Mouse (Mus musculus) olfactory bulb, adult 2 months (tissue): Measurements from ENCODE around the gene Ptpn3. TPM values are rescaled to one million over a fixed set of nuclear protein-coding genes. Genes with fewer than 3 reads are reported as not detected.

Source experiments
- H3K27ac ChIP-seq: fragments of 200-500 bp; 2 replicates; pipeline ENCODE4 v1.5.1; 2012; ENCODE audit warnings: low read depth, low read length; ENCODE audit not compliant: insufficient read depth
- H3K4me1 ChIP-seq: fragments of 200-500 bp; 2 replicates; pipeline ENCODE4 v1.6.1; 2012; ENCODE audit warnings: low read length; ENCODE audit not compliant: control insufficient read depth, insufficient read depth
- H3K4me3 ChIP-seq: fragments of 200-500 bp; 2 replicates; pipeline ENCODE4 v1.5.1; 2012; ENCODE audit warnings: mild to moderate bottlenecking, low read depth, low read length, moderate library complexity; ENCODE audit not compliant: insufficient read depth
- CTCF ChIP-seq: fragments of 200-500 bp; IDR thresholded peaks from 2 replicates; pipeline ENCODE4 v1.5.1; 2012; ENCODE audit warnings: low read depth, mild to moderate bottlenecking, low read length, moderate library complexity; ENCODE audit not compliant: insufficient read depth
- POLR2A ChIP-seq: fragments of 200-500 bp; IDR thresholded peaks from 2 replicates; pipeline ENCODE4 v1.6.1; 2012; ENCODE audit warnings: mild to moderate bottlenecking, low read depth, low read length, moderate library complexity; ENCODE audit not compliant: insufficient read depth
- WGBS: fragments of 180-500 bp; shearing (Covaris S2); methylation state at CpG from one replicate; pipeline ENCODE4 v1.1.7; 2018; 5-methylcytosine and 5-hydroxymethylcytosine counted together
- polyA plus RNA-seq: library from polyadenylated mRNA; stranded (reverse); fragments of >200 nt; gene quantifications from 2 replicates; pipeline ENCODE4 v1.2.4, GENCODE M21; 2012; ENCODE audit warnings: low replicate concordance; ENCODE audit not compliant: missing spikeins, insufficient read depth, insufficient read length

The Ptpn3 gene
- polyA plus RNA-seq, 1 experiment, result not detected

- H3K27ac ChIP-seq, result no peak overlapping the region
- no peak for TF ChIP-seq CTCF
- TF ChIP-seq POLR2A, result no peak
- 95% methylated on average over 9 of the region's 9 CpGs for WGBS
- H3K4me3 ChIP-seq, result no peak overlapping the region
- H3K4me1 ChIP-seq, result peaks cover 4% of the 10 kb centered on the region; the same call in 1 of the 2 replicates
Measured at GRCm38 (mm10) chr4:57164578-57165210, 136.9 kb downstream of the Ptpn3 start.

- peaks cover 4% of the 10 kb centered on the region; the same call in 1 of the 2 replicates for H3K4me1 ChIP-seq
- H3K4me3 ChIP-seq, result no peak overlapping the region
- TF ChIP-seq CTCF, result no peak
- TF ChIP-seq POLR2A, result no peak
- 52% methylated on average over 10 of the region's 10 CpGs for WGBS
- H3K27ac ChIP-seq, result 0 out of 2 replicates have a peak overlapping the region, but pooled peaks have one; percentile 21
Measured at GRCm38 (mm10) chr4:57162789-57163722, 138.6 kb downstream of the Ptpn3 start.

GRCm38 (mm10) chr4:57160571-57160970 lies 141.1 kb downstream of the Ptpn3 start:
- TF ChIP-seq POLR2A, result no peak
- no peak for TF ChIP-seq CTCF
- no peak overlapping the region for H3K4me3 ChIP-seq
- H3K27ac ChIP-seq, result no peak overlapping the region
- H3K4me1 ChIP-seq, result peaks cover 4% of the 10 kb centered on the region; the same call in 1 of the 2 replicates
- 39% methylated on average over 7 of the region's 7 CpGs for WGBS

- WGBS, result 71% methylated on average over 8 of the region's 8 CpGs
- Histone ChIP-seq H3K27ac (no peak overlapping the region), H3K4me1 (peaks cover 11% of the 10 kb centered on the region), H3K4me3 (no peak overlapping the region)
- TF ChIP-seq POLR2A, result no peak
- no peak for TF ChIP-seq CTCF
Measured at GRCm38 (mm10) chr4:57156549-57157169, 145.0 kb downstream of the Ptpn3 start.

GRCm38 (mm10) chr4:57153838-57154237 lies 147.8 kb downstream of the Ptpn3 start:
- peaks cover 7% of the 10 kb centered on the region for H3K4me1 ChIP-seq
- H3K27ac ChIP-seq, result no peak overlapping the region
- 50% methylated on average over 8 of the region's 8 CpGs for WGBS
- no peak for TF ChIP-seq CTCF
- no peak for TF ChIP-seq POLR2A
- no peak overlapping the region for H3K4me3 ChIP-seq

- Histone ChIP-seq H3K4me3 (no peak overlapping the region; the same call in 1 of the 2 replicates), H3K4me1 (peaks cover 7% of the 10 kb centered on the region), H3K27ac (no peak overlapping the region)
- TF ChIP-seq CTCF (no peak), POLR2A (no peak)
- 7% methylated on average over 9 of the region's 9 CpGs for WGBS
Measured at GRCm38 (mm10) chr4:57153068-57153835, 148.4 kb downstream of the Ptpn3 start.

- Histone ChIP-seq H3K4me3 (no peak overlapping the region), H3K4me1 (no peaks in the 10 kb centered on the region), H3K27ac (no peak overlapping the region)
- no peak for TF ChIP-seq POLR2A
- TF ChIP-seq CTCF, result no peak
- WGBS, result 75% methylated on average over 3 of the region's 3 CpGs
Measured at GRCm38 (mm10) chr4:57148182-57148581, 153.5 kb downstream of the Ptpn3 start.
